Mouse (Mus musculus) thymus, postnatal 4 days (tissue): ENCODE measurements at regions not wholly inside any gene's neighbourhood (a gene's known extent, or its start where the extent isn't known, plus 50 kb on each side); places are given as distances from the start of the nearest gene placed in this dataset.

Experiments used
- DNase-seq: peaks from one replicate; pipeline ENCODE4 v3.0.0; 2021

DNA sequence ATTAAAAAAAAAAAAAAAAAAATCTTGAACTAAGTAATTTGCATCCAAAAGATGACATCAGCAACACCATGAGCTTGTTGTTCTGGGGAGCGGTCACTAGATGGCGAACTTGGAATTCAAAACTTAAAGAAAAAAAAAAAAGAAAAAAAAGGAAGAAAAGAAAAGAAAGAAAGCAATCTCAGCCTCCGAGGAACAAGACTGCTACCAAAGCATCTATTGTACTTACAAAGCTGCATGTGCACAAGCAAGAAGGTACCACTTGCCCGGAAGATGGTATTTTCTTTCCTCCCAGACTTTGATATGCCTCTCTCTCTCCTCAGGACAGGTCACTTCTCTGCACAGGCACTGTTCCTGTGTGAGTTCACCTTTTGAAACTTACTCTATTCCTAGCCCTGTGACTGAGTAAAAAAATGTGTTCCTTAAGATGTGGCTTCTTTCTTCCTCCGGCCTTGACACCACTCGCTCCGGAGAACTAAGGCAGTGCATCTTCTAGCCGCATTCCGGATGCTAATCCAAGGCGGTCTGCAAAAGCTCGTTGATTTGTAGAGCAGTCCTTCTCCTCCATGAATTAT, 114.2 kb upstream of the Veph1 start:
- DNase-seq: peak; percentile 17

DNA sequence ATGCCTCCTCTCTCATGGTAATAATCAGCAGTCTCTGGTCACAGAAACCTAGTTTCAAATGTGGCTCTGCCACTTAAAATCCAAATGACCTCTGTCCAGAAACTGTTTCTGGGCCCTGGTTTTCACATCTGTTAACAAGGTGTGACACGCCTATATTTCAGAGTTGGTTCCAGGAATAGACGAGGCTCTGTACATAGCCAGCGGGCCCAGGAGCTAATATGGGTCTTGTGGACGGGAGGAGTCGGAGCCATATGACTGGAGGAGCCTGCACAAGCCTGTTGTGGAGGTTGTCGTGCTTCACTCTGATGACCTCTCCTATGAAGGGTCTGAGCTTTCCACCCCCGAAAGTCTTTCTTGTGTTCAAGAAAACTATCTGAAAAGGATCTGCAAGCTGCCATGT, 112.2 kb upstream of the Veph1 start:
- no peak for DNase-seq

DNA sequence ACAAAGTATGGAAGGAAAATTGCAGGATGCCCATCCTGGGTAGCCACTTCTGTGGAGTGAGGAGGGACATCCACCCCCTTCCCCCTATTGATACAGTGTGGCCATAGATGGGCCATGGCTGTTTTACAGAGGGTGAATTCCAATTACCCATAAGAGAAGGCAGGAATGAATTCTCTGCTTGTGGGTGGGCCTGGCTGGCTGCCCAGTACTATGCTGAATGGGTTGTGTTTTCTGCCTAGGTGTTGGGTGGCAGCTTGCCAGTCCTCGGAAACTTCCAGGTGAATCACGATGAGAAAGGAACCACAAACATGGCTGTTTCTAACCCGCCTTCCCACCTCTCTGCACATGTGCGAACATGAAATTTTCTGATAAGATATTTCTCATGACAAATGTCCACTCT, 109.0 kb upstream of the Veph1 start:
- DNase-seq: no peak

DNA sequence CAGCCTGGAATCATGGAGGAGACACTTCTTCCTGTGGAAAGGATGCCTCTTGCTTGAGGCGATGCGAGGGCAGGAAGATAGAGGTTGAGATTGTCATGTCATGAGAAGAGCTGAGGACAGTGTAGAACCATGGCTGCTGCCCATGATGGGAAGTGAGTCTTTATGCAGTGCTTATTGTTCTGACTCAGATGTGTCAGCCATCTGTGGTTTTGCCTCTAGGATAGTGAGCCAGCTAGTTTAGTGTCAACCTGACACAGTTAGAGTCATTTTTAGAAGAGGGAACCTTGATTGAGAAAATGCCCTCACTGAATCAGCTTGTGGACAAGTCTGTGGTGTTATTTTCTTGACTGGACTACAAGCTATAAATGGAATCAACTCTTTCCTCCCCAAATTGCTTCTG, 107.1 kb upstream of the Veph1 start:
- DNase-seq: no peak

DNA sequence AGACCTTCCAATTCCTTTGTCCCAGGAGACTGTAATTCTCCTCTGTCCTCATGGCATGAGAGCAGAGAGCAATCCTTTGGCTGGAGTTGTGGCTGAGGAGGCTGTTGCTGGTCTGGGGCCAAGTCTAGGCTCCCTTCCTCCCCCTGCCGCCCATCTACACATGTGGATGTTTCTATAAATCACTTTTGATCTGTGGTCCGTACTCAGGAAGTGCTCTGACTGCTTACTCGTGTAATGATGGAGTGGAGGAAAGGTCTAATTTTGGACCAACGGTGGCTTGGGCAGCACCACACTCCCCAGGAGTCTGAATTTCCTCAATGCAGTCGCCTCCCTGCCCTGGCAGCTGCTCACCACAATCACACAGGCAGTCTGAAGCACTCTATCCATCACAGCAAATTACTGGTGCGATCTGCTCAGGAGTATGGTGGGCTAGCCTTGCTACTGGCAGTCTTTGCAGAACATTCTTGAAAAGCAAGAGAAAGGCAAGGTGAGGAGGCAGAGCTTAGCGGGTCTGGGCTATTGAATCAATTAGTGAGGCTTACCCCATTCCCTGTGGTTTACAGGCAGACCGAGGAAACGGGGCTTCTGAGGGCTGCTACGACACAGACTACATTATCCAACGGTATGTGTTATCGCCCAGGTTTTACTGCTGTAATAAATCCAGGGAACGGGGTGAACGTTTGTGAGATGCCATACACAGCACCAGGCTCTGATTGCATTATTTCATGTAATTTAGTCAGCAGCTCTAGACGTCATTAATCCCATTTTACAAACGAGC, 104.3 kb upstream of the Veph1 start:
- DNase-seq: no peak

DNA sequence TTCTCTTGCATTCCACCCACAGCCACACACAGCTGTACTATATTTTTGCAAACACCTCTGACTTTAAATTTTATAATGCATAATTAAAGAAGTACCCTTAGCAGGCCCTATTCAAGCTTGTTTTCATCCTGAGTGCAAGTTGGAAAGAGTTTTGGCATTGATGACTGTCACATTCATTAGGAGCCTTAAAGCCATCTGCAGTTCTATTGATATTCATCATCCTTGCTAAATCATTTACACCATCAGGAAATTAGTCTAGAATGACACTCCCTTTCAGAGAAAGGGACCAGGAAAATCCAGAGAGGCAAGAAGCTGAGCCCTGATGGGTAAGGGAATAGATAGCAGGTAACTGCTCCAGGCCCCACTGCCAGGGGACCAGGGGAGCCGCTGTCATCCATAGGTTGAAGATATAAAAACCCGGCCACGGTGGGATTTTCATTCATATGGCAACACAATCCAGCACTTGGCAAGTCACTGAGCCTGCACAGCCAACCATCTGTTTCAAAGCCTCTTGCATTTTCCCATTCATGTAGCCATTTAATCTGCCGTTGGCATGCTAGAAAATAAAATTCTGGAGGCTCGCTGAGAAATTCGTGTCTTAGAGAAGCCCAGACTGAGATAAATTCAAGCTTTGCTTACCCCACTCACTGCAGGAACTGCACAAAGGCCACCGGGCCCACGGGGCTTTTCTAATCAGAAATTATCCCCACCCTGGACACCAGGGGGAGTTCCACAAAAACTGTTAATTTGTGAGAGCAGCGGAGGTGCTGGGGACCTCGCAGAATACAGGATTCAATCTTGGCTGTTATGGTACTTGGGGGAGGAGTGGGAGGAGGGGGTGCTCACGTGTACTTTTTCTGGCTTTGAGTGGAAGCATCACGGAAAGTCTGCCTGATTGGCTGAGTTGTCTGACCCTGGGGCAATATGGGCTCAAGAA, 101.8 kb upstream of the Veph1 start:
- peak; percentile 21 for DNase-seq

DNA sequence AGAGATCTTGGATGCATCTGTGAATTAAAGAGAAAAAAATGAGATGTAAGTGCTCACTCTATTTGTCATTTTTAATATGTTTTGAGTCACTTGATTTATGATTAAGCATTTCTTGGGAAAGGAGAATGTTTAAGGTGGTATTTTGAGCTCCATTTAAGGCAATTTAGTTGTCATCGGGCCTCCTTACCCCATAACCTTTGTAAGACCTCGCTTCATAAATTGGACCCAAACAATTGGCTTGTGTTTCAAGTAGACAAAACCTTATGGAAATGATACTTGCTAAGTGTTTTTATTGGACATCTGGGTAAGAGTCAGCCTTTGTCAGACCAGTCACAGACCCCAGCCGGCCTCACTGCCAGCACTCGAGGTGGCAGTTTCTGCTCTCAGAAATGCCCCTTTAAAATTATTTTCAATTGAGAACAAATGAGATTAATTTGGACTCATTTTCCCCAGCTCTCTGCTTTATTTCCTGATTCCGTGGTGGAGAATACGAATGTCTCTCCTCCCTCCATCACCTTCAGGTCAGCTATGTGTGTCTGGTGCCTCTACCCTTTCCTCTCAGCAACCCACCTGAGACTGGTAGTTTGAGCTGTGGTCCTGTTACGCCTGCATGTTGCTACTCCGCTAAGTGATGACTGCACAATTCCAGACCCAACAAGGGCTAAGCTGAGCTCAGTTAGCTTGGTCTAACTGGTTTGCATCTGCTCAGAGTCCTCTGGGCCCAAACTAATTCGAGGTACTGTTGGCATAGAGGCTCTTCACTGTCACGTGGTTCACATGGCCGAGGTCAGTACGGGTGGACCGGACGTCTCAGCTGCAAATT, 78.7 kb upstream of the Veph1 start:
- no peak for DNase-seq

DNA sequence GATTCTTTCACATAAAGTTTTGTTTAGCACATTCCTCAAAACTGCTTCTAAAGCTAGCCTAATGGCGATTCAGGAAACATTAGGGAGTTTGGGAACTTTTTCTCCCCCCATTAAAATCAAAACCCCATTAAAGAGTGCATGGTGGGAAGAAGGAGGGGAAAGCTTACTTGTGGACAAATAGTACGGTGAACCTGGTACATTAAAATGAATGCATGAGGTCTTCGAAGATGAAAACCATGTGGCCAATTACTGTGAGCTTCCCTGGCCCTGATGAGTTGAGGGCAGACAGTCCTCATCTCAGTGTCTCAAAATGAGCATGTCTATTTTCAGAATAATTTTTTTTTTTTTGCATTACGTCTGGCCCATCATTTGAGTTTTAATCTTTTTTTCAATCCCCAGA, 78.0 kb upstream of the Veph1 start:
- DNase-seq: no peak

DNA sequence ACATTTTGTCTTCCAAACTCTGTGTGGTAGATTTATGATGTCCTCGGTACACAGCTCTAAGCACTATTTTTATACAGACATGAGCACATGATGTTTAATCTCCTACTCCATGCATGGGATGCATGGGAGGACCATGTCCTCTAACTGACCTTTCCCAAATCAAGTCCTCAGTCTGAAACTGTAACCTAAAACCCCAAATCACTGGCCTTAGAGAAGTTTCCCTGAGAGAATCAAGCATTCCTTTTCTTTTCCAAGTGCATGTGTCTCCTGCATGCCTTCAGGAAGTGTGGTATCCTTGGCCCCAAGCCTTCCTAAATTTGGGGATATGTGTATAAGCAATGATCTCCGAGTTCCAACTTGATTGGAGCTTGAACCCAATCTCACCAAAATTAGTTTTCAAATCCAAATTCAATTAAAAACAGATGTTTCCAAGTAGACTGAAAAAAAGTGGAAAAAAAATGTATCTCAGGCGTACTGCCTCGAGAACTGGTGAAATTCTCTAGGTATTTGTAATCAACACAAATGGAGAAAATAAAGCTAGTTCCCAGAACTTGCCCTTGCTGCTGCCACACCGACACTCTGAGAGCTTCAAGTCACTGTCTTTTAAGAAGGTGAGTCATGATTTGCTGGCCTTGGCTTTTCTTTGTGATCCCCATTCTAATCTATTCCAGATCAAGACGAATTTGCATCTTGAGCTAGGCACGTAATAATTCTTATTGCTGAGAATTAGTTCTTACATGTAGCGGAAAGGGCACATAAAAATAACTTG, 77.4 kb upstream of the Veph1 start:
- DNase-seq: no peak
